Mouse (Mus musculus) stomach, embryonic 14.5 days (tissue): ENCODE data around the gene Sh2d1b1. TPM values are rescaled to one million over a fixed set of nuclear protein-coding genes. Genes with fewer than 3 reads are reported as not detected.
"Not testable (repeated sequence)": the region's sequence is repeated elsewhere in the genome, so short reads cannot be mapped to it uniquely, and the experiment has no call there.

Experiments
- ATAC-seq: fragments of 200-750 bp; cut with Nextera tagmentation; 2 replicates; pipeline ENCODE4 v1.8.0; 2017; ENCODE audit warnings: low read depth, moderate TSS enrichment; ENCODE audit not compliant: insufficient number of reproducible peaks, insufficient read depth, low FRiP score
- H3K27ac ChIP-seq: fragments of 300-500 bp; sonication (generic); 2 replicates; pipeline ENCODE4 v1.5.1; 2014; ENCODE audit warnings: mild to moderate bottlenecking, low read length, moderate library complexity, mixed read lengths
- H3K27me3 ChIP-seq: fragments of 300-500 bp; sonication (generic); 2 replicates; pipeline ENCODE4 v1.6.1; 2014; ENCODE audit warnings: low read length, control low read depth, mixed read lengths; ENCODE audit not compliant: control insufficient read depth, insufficient read depth
- H3K36me3 ChIP-seq: fragments of 300-500 bp; sonication (generic); 2 replicates; pipeline ENCODE4 v1.6.1; 2014; ENCODE audit warnings: mild to moderate bottlenecking, control low read depth, low read length, moderate library complexity, mixed read lengths; ENCODE audit not compliant: control insufficient read depth, insufficient read depth
- H3K4me1 ChIP-seq: fragments of 300-500 bp; sonication (generic); 2 replicates; pipeline ENCODE4 v1.6.1; 2014; ENCODE audit warnings: low read length, control low read depth, mixed read lengths; ENCODE audit not compliant: control insufficient read depth, insufficient read depth
- H3K4me2 ChIP-seq: fragments of 300-500 bp; sonication (generic); replicated peaks from 2 replicates; pipeline ENCODE4 v1.6.1; 2014; ENCODE audit warnings: low read depth, low read length, control low read depth
- H3K4me3 ChIP-seq: fragments of 300-500 bp; sonication (generic); 2 replicates; pipeline ENCODE4 v1.5.1; 2014; ENCODE audit warnings: low read depth, low read length, control low read depth
- H3K9ac ChIP-seq: fragments of 300-500 bp; sonication (generic); replicated peaks from 2 replicates; pipeline ENCODE4 v1.6.1; 2014; ENCODE audit warnings: low read depth, mild to moderate bottlenecking, control low read depth, low read length, moderate library complexity, mixed read lengths
- H3K9me3 ChIP-seq: fragments of 300-500 bp; sonication (generic); 2 replicates; pipeline ENCODE4 v1.6.1; 2016; ENCODE audit warnings: low read depth, low read length, control low read depth; ENCODE audit not compliant: control insufficient read depth
- WGBS: fragments of 180-500 bp; shearing (Covaris S2); extraction: QIAGEN DNeasy Blood & Tissue Kit; methylation state at CpG from one replicate; pipeline ENCODE4 v1.1.7; 2014; 5-methylcytosine and 5-hydroxymethylcytosine counted together
- polyA plus RNA-seq: library from polyadenylated mRNA; unstranded; fragments of >200 nt; fragmentation: Nextera tagmentation; extraction: Ambion mirVana; gene quantifications from 2 replicates; pipeline ENCODE4 v1.2.1, GENCODE M21; 2014

The Sh2d1b1 gene
- 0.13 and 0.22 TPM in 2 replicates for polyA plus RNA-seq

GRCm38 (mm10) chr1:170277016-170277415 is at the start of gene Sh2d1b1:
Gene Sh2d1b1, plus strand, starts transcription at chr1:170277320.
- Histone ChIP-seq H3K4me3 (no peak within 1 kb of the TSS), H3K9me3 (no peaks in the 10 kb centered on the region), H3K9ac (no peak within 1 kb of the TSS), H3K4me2 (no peak within 1 kb of the TSS), H3K36me3 (no peaks in the 10 kb centered on the region), H3K27ac (no peak within 1 kb of the TSS), H3K27me3 (no peaks in the 10 kb centered on the region), H3K4me1 (no peaks in the 10 kb centered on the region)
- no peak for ATAC-seq
- WGBS, result 75% methylated on average over 2 of the region's 3 CpGs

- H3K4me2 ChIP-seq, H3K4me1 ChIP-seq, H3K9me3 ChIP-seq, ATAC-seq, H3K27ac ChIP-seq, H3K36me3 ChIP-seq, H3K4me3 ChIP-seq, H3K27me3 ChIP-seq, H3K9ac ChIP-seq: not testable (repeated sequence)
- WGBS, result 55% methylated on average over 5 of the region's 6 CpGs
Observed at GRCm38 (mm10) chr1:170232688-170233087, 44.4 kb upstream of the Sh2d1b1 start, which contains the start of gene Sh2d1b2. Gene Sh2d1b2, plus strand, starts transcription at chr1:170232749.

GRCm38 (mm10) chr1:170245016-170245415 is 32.1 kb upstream of the Sh2d1b1 start:
- no peak overlapping the region for H3K9ac ChIP-seq
- H3K36me3 ChIP-seq, result no peaks in the 10 kb centered on the region
- no peak overlapping the region for H3K4me2 ChIP-seq
- no peak for ATAC-seq
- no peaks in the 10 kb centered on the region for H3K4me1 ChIP-seq
- WGBS, result 86% methylated on average over 3 of the region's 3 CpGs
- H3K9me3 ChIP-seq, result no peaks in the 10 kb centered on the region
- no peak overlapping the region for H3K4me3 ChIP-seq
- no peaks in the 10 kb centered on the region for H3K27me3 ChIP-seq
- H3K27ac ChIP-seq, result no peak overlapping the region

GRCm38 (mm10) chr1:170254893-170255559 is 22.1 kb upstream of the Sh2d1b1 start:
- Histone ChIP-seq H3K36me3 (no peaks in the 10 kb centered on the region), H3K9me3 (peaks cover 3% of the 10 kb centered on the region; the same call in 1 of the 2 replicates), H3K4me2 (peak overlapping the region; percentile 43), H3K27me3 (no peaks in the 10 kb centered on the region), H3K9ac (peak overlapping the region; percentile 60), H3K4me3 (peak overlapping the region; percentile 61), H3K4me1 (no peaks in the 10 kb centered on the region), H3K27ac (no peak overlapping the region)
- WGBS, result 33% methylated on average over 28 of the region's 30 CpGs
- ATAC-seq, result peak; percentile 6

- Histone ChIP-seq H3K4me2 (peak overlapping the region; percentile 43), H3K4me1 (no peaks in the 10 kb centered on the region), H3K36me3 (no peaks in the 10 kb centered on the region), H3K9ac (peak overlapping the region; percentile 60), H3K27ac (no peak overlapping the region), H3K9me3 (peaks cover 3% of the 10 kb centered on the region; the same call in 1 of the 2 replicates), H3K27me3 (no peaks in the 10 kb centered on the region), H3K4me3 (peak overlapping the region; percentile 61)
- peak; percentile 95 for ATAC-seq
- whole genome bisulfite sequencing, result 10% methylated on average over 32 of the region's 32 CpGs
Observed at GRCm38 (mm10) chr1:170255560-170255910, 21.6 kb upstream of the Sh2d1b1 start.

GRCm38 (mm10) chr1:170270281-170270680 is 6.8 kb upstream of the Sh2d1b1 start:
- 83% methylated on average over 6 of the region's 6 CpGs for whole genome bisulfite sequencing
- no peak overlapping the region for H3K27ac ChIP-seq
- ATAC-seq, result no peak

GRCm38 (mm10) chr1:170270696-170271095 is 6.4 kb upstream of the Sh2d1b1 start:
- no peaks in the 10 kb centered on the region for H3K4me1 ChIP-seq
- H3K4me2 ChIP-seq, result no peak overlapping the region
- no peaks in the 10 kb centered on the region for H3K27me3 ChIP-seq
- no peak overlapping the region for H3K9ac ChIP-seq
- 86% methylated on average over 4 of the region's 4 CpGs for WGBS
- no peak overlapping the region for H3K27ac ChIP-seq
- H3K4me3 ChIP-seq, result no peak overlapping the region
- H3K9me3 ChIP-seq, result no peaks in the 10 kb centered on the region; the same call in 1 of the 2 replicates
- H3K36me3 ChIP-seq, result no peaks in the 10 kb centered on the region
- ATAC-seq, result no peak

More at GRCm38 (mm10) chr1:170270281-170270680, 6.8 kb upstream of the Sh2d1b1 start:
- Histone ChIP-seq H3K4me3 (no peak overlapping the region), H3K9me3 (no peaks in the 10 kb centered on the region; the same call in 1 of the 2 replicates), H3K27me3 (no peaks in the 10 kb centered on the region), H3K4me2 (no peak overlapping the region), H3K4me1 (no peaks in the 10 kb centered on the region), H3K36me3 (no peaks in the 10 kb centered on the region), H3K9ac (no peak overlapping the region)

- no peak overlapping the region for H3K9ac ChIP-seq
- no peaks in the 10 kb centered on the region for H3K9me3 ChIP-seq
- H3K4me2 ChIP-seq, result no peak overlapping the region
- H3K4me1 ChIP-seq, result no peaks in the 10 kb centered on the region
- H3K36me3 ChIP-seq, result no peaks in the 10 kb centered on the region
- H3K4me3 ChIP-seq, result no peak overlapping the region
- no peak for ATAC-seq
- H3K27ac ChIP-seq, result no peak overlapping the region
- no peaks in the 10 kb centered on the region for H3K27me3 ChIP-seq
Observed at GRCm38 (mm10) chr1:170273252-170273651, 3.9 kb upstream of the Sh2d1b1 start.
